Mouse (Mus musculus) lung, embryonic 14.5 days (tissue): ENCODE results near the gene Tfe3. TPM values are rescaled to one million over a fixed set of nuclear protein-coding genes. Genes with fewer than 3 reads are reported as not detected.
A peak's percentile ranks its signal among the peaks of the same experiment; 100 is the strongest.

Source experiments
- ATAC-seq: fragments of 200-750 bp; cut with Nextera tagmentation; 2 replicates; pipeline ENCODE4 v1.8.0; 2017; ENCODE audit warnings: mild to moderate bottlenecking, moderate TSS enrichment, moderate library complexity; ENCODE audit not compliant: insufficient read depth
- DNase-seq: peaks from one replicate; pipeline ENCODE4 v3.0.0-alpha.2; 2015
- H3K27ac ChIP-seq: fragments of 300-500 bp; sonication (generic); 2 replicates; pipeline ENCODE4 v1.5.1; 2014; ENCODE audit warnings: low read depth, mild to moderate bottlenecking, moderate library complexity
- H3K27me3 ChIP-seq: fragments of 300-500 bp; sonication (generic); 2 replicates; pipeline ENCODE4 v1.6.1; 2014; ENCODE audit warnings: low read length, control low read depth; ENCODE audit not compliant: insufficient read depth
- H3K36me3 ChIP-seq: fragments of 300-500 bp; sonication (generic); 2 replicates; pipeline ENCODE4 v1.6.1; 2014; ENCODE audit warnings: control low read depth; ENCODE audit not compliant: insufficient read depth
- H3K4me1 ChIP-seq: fragments of 300-500 bp; sonication (generic); 2 replicates; pipeline ENCODE4 v1.6.1; 2014; ENCODE audit warnings: antibody characterized with exemption, control low read depth; ENCODE audit not compliant: insufficient read depth
- H3K4me2 ChIP-seq: fragments of 300-500 bp; sonication (generic); 2 replicates; pipeline ENCODE4 v1.6.1; 2014; ENCODE audit warnings: mild to moderate bottlenecking
- H3K4me3 ChIP-seq: fragments of 300-500 bp; sonication (generic); 2 replicates; pipeline ENCODE4 v1.5.1; 2014; ENCODE audit warnings: low read depth, low read length
- H3K9ac ChIP-seq: fragments of 300-500 bp; sonication (generic); 2 replicates; pipeline ENCODE4 v1.6.1; 2014
- H3K9me3 ChIP-seq: fragments of 300-500 bp; sonication (generic); 2 replicates; pipeline ENCODE4 v1.6.1; 2016; ENCODE audit warnings: low read depth, low read length, control low read depth
- CTCF ChIP-seq: IDR thresholded peaks from 2 replicates; pipeline ENCODE4 v1.5.1; 2016; ENCODE audit warnings: antibody characterized with exemption, low read depth
- WGBS: fragments of 180-500 bp; shearing (Covaris S2); extraction: QIAGEN DNeasy Blood & Tissue Kit; methylation state at CpG from one replicate; pipeline ENCODE4 v1.1.7; 2014; 5-methylcytosine and 5-hydroxymethylcytosine counted together
- polyA plus RNA-seq: library from polyadenylated mRNA; unstranded; fragments of >200 nt; fragmentation: Nextera tagmentation; extraction: Ambion mirVana; gene quantifications from 2 replicates; pipeline ENCODE4 v1.2.1, GENCODE M21; 2014

Gene Tfe3
- polyA plus RNA-seq, 1 experiment from 2014 or later = 22.5 TPM

GRCm38 (mm10) chrX:7772766-7773165 is 10.4 kb downstream of the Tfe3 start:
- H3K4me1 ChIP-seq = no peaks in the 10 kb centered on the region
- no peak overlapping the region for H3K9ac ChIP-seq
- no peak overlapping the region for H3K27ac ChIP-seq
- no peaks in the 10 kb centered on the region for H3K27me3 ChIP-seq
- 53% methylated on average over 2 of the region's 2 CpGs for WGBS
- peaks cover 57% of the 10 kb centered on the region for H3K36me3 ChIP-seq
- no peak for ATAC-seq
- H3K4me3 ChIP-seq = no peak overlapping the region
- H3K4me2 ChIP-seq = no peak overlapping the region
- peak; percentile 40; the same call in 1 of the 2 replicates for TF ChIP-seq CTCF
- H3K9me3 ChIP-seq = no peaks in the 10 kb centered on the region
- DNase-seq = no peak

GRCm38 (mm10) chrX:7775501-7776205 is 13.3 kb downstream of the Tfe3 start:
- H3K9me3 ChIP-seq = no peaks in the 10 kb centered on the region
- H3K36me3 ChIP-seq = peaks cover 32% of the 10 kb centered on the region
- H3K27ac ChIP-seq = no peak overlapping the region

DNA sequence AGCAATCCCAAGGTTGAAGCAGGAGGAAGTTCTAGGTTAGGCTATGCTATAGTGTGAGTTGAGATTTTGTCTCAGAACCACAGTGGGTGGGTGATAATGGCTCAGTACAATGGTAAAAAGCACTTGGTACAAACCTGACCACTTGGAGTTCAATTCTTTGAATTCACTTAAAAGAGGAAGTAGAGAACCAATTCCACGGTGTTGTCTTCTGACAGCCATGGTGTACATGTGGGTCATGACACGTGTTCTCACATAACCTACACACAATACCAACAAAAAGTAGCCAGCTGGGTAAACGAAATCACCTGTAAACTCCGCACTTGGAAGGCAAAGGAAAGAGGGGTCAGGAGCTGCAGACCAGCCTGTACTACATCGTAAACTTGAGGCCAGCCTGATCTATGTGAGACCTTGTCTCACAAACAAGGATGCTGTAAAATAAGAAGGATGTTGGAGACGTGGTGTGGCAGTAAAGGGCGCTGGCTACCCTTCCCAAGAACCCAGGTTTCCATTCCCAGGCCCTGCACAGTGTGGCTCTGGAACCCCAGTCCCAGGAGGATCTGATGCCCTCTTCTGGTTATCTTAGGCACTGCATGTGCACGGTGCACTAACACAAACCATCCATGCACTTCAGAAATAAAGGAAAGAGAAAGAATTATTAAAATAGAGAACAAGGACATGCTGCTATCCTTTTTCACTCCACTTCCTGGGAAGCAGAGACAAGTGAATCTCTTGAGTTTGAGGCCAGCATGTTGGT is 14.1 kb downstream of the Tfe3 start:
- Histone ChIP-seq H3K4me1 (no peaks in the 10 kb centered on the region), H3K4me3 (no peak overlapping the region), H3K9me3 (no peaks in the 10 kb centered on the region), H3K4me2 (no peak overlapping the region), H3K27me3 (no peaks in the 10 kb centered on the region), H3K9ac (no peak overlapping the region), H3K27ac (no peak overlapping the region), H3K36me3 (peaks cover 23% of the 10 kb centered on the region)
- peak; percentile 79 for TF ChIP-seq CTCF
- ATAC-seq (peak; percentile 64), DNase-seq (peak; percentile 76)
- WGBS = 41% methylated on average over 8 of the region's 8 CpGs

More at GRCm38 (mm10) chrX:7775501-7776205, 13.3 kb downstream of the Tfe3 start:
- Histone ChIP-seq H3K9ac (no peak overlapping the region), H3K4me2 (no peak overlapping the region), H3K4me3 (no peak overlapping the region), H3K4me1 (no peaks in the 10 kb centered on the region), H3K27me3 (no peaks in the 10 kb centered on the region)
- WGBS = 76% methylated on average over 9 of the region's 9 CpGs
- ATAC-seq (no peak), DNase-seq (no peak)
- TF ChIP-seq CTCF = no peak

- Histone ChIP-seq H3K27me3 (no peaks in the 10 kb centered on the region), H3K4me3 (no peak overlapping the region), H3K36me3 (peaks cover 8% of the 10 kb centered on the region), H3K27ac (no peak overlapping the region), H3K4me1 (no peaks in the 10 kb centered on the region), H3K9me3 (no peaks in the 10 kb centered on the region), H3K9ac (no peak overlapping the region), H3K4me2 (no peak overlapping the region)
- no peak for TF ChIP-seq CTCF
- DNase-seq (peak; percentile 22), ATAC-seq (no peak)
- 60% methylated on average over 7 of the region's 7 CpGs for WGBS
Measured at GRCm38 (mm10) chrX:7778450-7779244, 16.3 kb downstream of the Tfe3 start.

DNA sequence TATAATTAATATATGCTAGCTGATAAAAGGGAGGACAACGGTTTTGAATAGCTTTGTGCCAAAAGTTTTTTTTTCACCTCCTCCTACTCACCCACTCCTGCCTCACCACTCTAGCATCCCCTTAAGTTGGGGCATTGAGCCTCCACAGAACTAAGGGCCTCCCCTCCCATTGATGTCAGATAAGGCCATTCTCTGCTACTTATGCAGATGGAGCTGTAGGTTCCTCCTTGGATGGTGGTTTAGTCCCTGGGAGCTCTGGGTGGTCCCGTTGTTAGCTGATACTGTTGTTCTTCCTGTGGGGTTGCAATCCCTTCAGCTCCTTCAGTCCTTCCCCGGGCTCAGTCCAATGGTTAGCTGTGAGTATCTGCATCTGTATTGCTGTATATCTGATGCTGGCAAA is 16.9 kb downstream of the Tfe3 start:
- Histone ChIP-seq H3K4me3 (no peak overlapping the region), H3K27ac (no peak overlapping the region), H3K4me1 (no peaks in the 10 kb centered on the region), H3K36me3 (peaks cover 2% of the 10 kb centered on the region), H3K27me3 (no peaks in the 10 kb centered on the region), H3K4me2 (no peak overlapping the region), H3K9me3 (no peaks in the 10 kb centered on the region), H3K9ac (no peak overlapping the region)
- ATAC-seq (no peak), DNase-seq (no peak)
- WGBS = 8% methylated on average over 3 of the region's 3 CpGs
- TF ChIP-seq CTCF = no peak

GRCm38 (mm10) chrX:7782603-7783092 is 20.3 kb downstream of the Tfe3 start:
- no peaks in the 10 kb centered on the region for H3K4me1 ChIP-seq
- no peaks in the 10 kb centered on the region for H3K36me3 ChIP-seq
- WGBS = 70% methylated on average over 4 of the region's 4 CpGs
- TF ChIP-seq CTCF = no peak
- H3K9me3 ChIP-seq = no peaks in the 10 kb centered on the region
- no peak overlapping the region for H3K4me2 ChIP-seq
- no peak overlapping the region for H3K4me3 ChIP-seq
- DNase-seq = no peak
- H3K27ac ChIP-seq = no peak overlapping the region
- no peak for ATAC-seq
- H3K27me3 ChIP-seq = no peaks in the 10 kb centered on the region
- H3K9ac ChIP-seq = no peak overlapping the region
